Comparison of ENCODE assay signal across 9 mouse cellular contexts in the genomic region with DNA sequence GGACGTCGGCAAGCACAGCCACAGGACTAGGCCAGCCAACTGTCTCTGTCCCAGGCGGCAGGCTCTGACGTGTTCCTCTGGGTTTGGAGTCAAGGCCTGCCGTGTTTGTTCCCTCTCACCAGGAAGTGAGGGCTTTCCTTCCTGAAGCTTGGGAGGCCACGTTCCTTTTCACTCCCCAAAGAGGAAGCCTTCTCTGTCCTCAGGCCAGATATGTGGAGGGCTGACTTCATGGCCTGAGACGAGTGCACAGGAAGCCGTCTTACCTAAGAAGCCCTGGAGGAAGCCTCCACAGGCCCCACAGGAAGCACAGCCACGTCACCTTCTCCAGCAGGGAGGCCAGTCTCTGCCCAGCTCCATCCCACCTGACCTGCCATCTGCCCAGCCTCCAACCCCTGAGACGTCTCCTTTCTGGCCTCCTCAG. TPM values are rescaled to one million over a fixed set of nuclear protein-coding genes. Genes with fewer than 3 reads are reported as not detected.
DNase-seq lines count a peak whose midpoint lies in the region; ATAC-seq and TF ChIP-seq lines count a peak whose summit lies in the region.
"Had no signal": no experiment of that assay in that cellular context is flagged by ENCODE, and none has a peak within 500 bp of the region (broad histone marks: within the 10 kb centered on the region; RNA-seq: fewer than 3 reads in every experiment).

No protein-coding gene starts in this region.

- no peaks in the 10 kb centered on the region for H3K9me3 ChIP-seq in forebrain, embryonic 10.5 days
- H3K9me3 ChIP-seq in forebrain, embryonic 15.5 days: no peaks in the 10 kb centered on the region
- no peaks in the 10 kb centered on the region for H3K9me3 ChIP-seq in embryonic facial prominence, embryonic 14.5 days (ENCODE audit: control insufficient read depth, low read length)
- H3K9me3 ChIP-seq in liver, embryonic 14.5 days (ENCODE audit: control insufficient read depth, low read length): no peaks in the 10 kb centered on the region
- H3K9me3 ChIP-seq: embryonic facial prominence, embryonic 13.5 days had no signal

- no peak for TF ChIP-seq EP300 in liver, embryonic 14.5 days (IDR thresholded peaks at IDR 0.05; ENCODE audit: low read depth)

- H3K4me2 ChIP-seq in forebrain, embryonic 15.5 days (replicated peaks): no peak overlapping the region
- no peak overlapping the region for H3K4me2 ChIP-seq in embryonic facial prominence, embryonic 14.5 days (ENCODE audit: low read depth, low read length)
- H3K4me2 ChIP-seq in liver, embryonic 14.5 days (ENCODE audit: low read depth): no peak overlapping the region
- H3K4me2 ChIP-seq: embryonic facial prominence, embryonic 13.5 days had no signal

- no peak for DNase-seq in forebrain, embryonic 10.5 days (ENCODE audit: extremely low spot score, low spot score)
- DNase-seq in embryonic facial prominence, embryonic 14.5 days (ENCODE audit: low spot score): peak; percentile 53
- peak; percentile 47 for DNase-seq in induced T-regulatory cell, adult 2 months (ENCODE audit: low read depth)
- peak in 2 of 3 experiments; percentile 33 to 35 for DNase-seq in liver, embryonic 14.5 days (ENCODE audit: low read depth in 3 of 3, low spot score in 3 of 3)

- H3K27ac ChIP-seq in forebrain, embryonic 10.5 days: peak overlapping the region; percentile 51
- H3K27ac ChIP-seq in forebrain, embryonic 15.5 days (replicated peaks): no peak overlapping the region
- peak overlapping the region; percentile 42; the same call in 1 of the 2 replicates for H3K27ac ChIP-seq in embryonic facial prominence, embryonic 14.5 days (replicated peaks; ENCODE audit: low read depth, low read length)
- no peak overlapping the region for H3K27ac ChIP-seq in liver, embryonic 14.5 days
- peak overlapping the region; percentile 52 for H3K27ac ChIP-seq in small intestine, adult 2 months (ENCODE audit: insufficient read depth, low read depth, low read length)
- H3K27ac ChIP-seq: embryonic facial prominence, embryonic 13.5 days had no signal

- no peak overlapping the region for H3K9ac ChIP-seq in forebrain, embryonic 15.5 days (replicated peaks)
- no peak overlapping the region for H3K9ac ChIP-seq in embryonic facial prominence, embryonic 14.5 days (ENCODE audit: low read depth, low read length)
- H3K9ac ChIP-seq in liver, embryonic 14.5 days (replicated peaks): no peak overlapping the region
- H3K9ac ChIP-seq: embryonic facial prominence, embryonic 13.5 days had no signal

- H3K4me3 ChIP-seq in forebrain, embryonic 10.5 days: no peak overlapping the region
- H3K4me3 ChIP-seq in forebrain, embryonic 15.5 days: no peak overlapping the region
- H3K4me3 ChIP-seq in embryonic facial prominence, embryonic 14.5 days (ENCODE audit: low read depth, low read length): no peak overlapping the region
- no peak overlapping the region for H3K4me3 ChIP-seq in liver, embryonic 14.5 days (ENCODE audit: insufficient read depth in 1 of 2, low read depth in 2 of 2, low read length in 2 of 2)
- H3K4me3 ChIP-seq in small intestine, adult 2 months (ENCODE audit: low read depth, low read length): 0 out of 2 replicates have a peak overlapping the region, but pooled peaks have one; percentile 6
- H3K4me3 ChIP-seq: embryonic facial prominence, embryonic 13.5 days had no signal

- WGBS in forebrain, embryonic 10.5 days: 73% methylated on average over 10 of the region's 10 CpGs
- 74% methylated on average over 10 of the region's 10 CpGs for WGBS in forebrain, embryonic 15.5 days
- 51% methylated on average over 10 of the region's 10 CpGs for WGBS in embryonic facial prominence, embryonic 14.5 days
- WGBS in liver, embryonic 14.5 days (ENCODE audit: insufficient replicate concordance): 28% methylated on average over 10 of the region's 10 CpGs
- 78% methylated on average over 10 of the region's 10 CpGs for WGBS in small intestine, adult 2 months

- H3K4me1 ChIP-seq in forebrain, embryonic 10.5 days: 0 out of 2 replicates have a peak, but pooled peaks cover 3% of the 10 kb centered on the region
- H3K4me1 ChIP-seq in forebrain, embryonic 15.5 days: no peaks in the 10 kb centered on the region
- no peaks in the 10 kb centered on the region for H3K4me1 ChIP-seq in embryonic facial prominence, embryonic 14.5 days (ENCODE audit: control insufficient read depth, insufficient read depth, low read length)
- peaks cover 8 to 15% of the 10 kb centered on the region in 2 experiments for H3K4me1 ChIP-seq in liver, embryonic 14.5 days (replicated peaks; ENCODE audit: control insufficient read depth in 2 of 2, insufficient read depth in 2 of 2, low read length in 1 of 2)
- peaks cover 9% of the 10 kb centered on the region; the same call in 1 of the 2 replicates for H3K4me1 ChIP-seq in small intestine, adult 2 months (ENCODE audit: control insufficient read depth, insufficient read depth, insufficient read length, low read length)
- H3K4me1 ChIP-seq: embryonic facial prominence, embryonic 13.5 days had no signal

- no peak for TF ChIP-seq CTCF in liver, embryonic 14.5 days (IDR thresholded peaks at IDR 0.05; ENCODE audit: low read depth)
- no peak for TF ChIP-seq CTCF in small intestine, adult 2 months (IDR thresholded peaks at IDR 0.05; ENCODE audit: extremely low read depth, insufficient read length, insufficient replicate concordance, low read depth, low read length)

- no peak for TF ChIP-seq POLR2A in small intestine, adult 2 months (IDR thresholded peaks at IDR 0.05; ENCODE audit: low read depth, low read length)

- no peak for ATAC-seq in forebrain, embryonic 15.5 days (replicated peaks)
- ATAC-seq in embryonic facial prominence, embryonic 14.5 days (ENCODE audit: low read depth): peak; percentile 12; the same call in 1 of the 2 replicates
- ATAC-seq in liver, embryonic 14.5 days (ENCODE audit: insufficient read depth): peak; percentile 57
- ATAC-seq in cerebellum, adult (ENCODE audit: insufficient number of reproducible peaks, low FRiP score, low TSS enrichment): no peak
- ATAC-seq in erythroblast, adult 5-6 weeks (replicated peaks; ENCODE audit: low FRiP score, poor library complexity, severe bottlenecking): no peak

- H3K36me3 ChIP-seq in forebrain, embryonic 10.5 days (replicated peaks): no peaks in the 10 kb centered on the region
- no peaks in the 10 kb centered on the region for H3K36me3 ChIP-seq in forebrain, embryonic 15.5 days
- H3K36me3 ChIP-seq in embryonic facial prominence, embryonic 14.5 days (ENCODE audit: control insufficient read depth, insufficient read depth, low read length): no peaks in the 10 kb centered on the region
- no peaks in the 10 kb centered on the region for H3K36me3 ChIP-seq in liver, embryonic 14.5 days (replicated peaks; ENCODE audit: control insufficient read depth, insufficient read depth, low read depth)
- no peaks in the 10 kb centered on the region for H3K36me3 ChIP-seq in small intestine, adult 2 months (ENCODE audit: control insufficient read depth, insufficient read depth, low read length)
- H3K36me3 ChIP-seq: embryonic facial prominence, embryonic 13.5 days had no signal

- no peaks in the 10 kb centered on the region for H3K27me3 ChIP-seq in forebrain, embryonic 10.5 days (ENCODE audit: poor library complexity, severe bottlenecking)
- H3K27me3 ChIP-seq in forebrain, embryonic 15.5 days: no peaks in the 10 kb centered on the region
- no peaks in the 10 kb centered on the region for H3K27me3 ChIP-seq in embryonic facial prominence, embryonic 14.5 days (replicated peaks; ENCODE audit: control insufficient read depth, insufficient read depth, low read length)
- no peaks in the 10 kb centered on the region for H3K27me3 ChIP-seq in liver, embryonic 14.5 days (ENCODE audit: control insufficient read depth, insufficient read depth, low read length)
- no peaks in the 10 kb centered on the region for H3K27me3 ChIP-seq in small intestine, adult 2 months (ENCODE audit: control insufficient read depth, insufficient read depth, low read length)
- H3K27me3 ChIP-seq: embryonic facial prominence, embryonic 13.5 days had no signal

RNA-seq across cellular contexts. Expression of gene Sik1, which starts 50.2 kb away (rescaled TPM):
- 10.0 and 11.4 TPM in 2 replicates for polyA plus RNA-seq in forebrain, embryonic 10.5 days (2016; fragmentation: Nextera tagmentation; extraction: Ambion mirVana)
- 17.3 and 24.5 TPM in 2 replicates for polyA plus RNA-seq in forebrain, embryonic 15.5 days (2015; fragmentation: Nextera tagmentation; extraction: Ambion mirVana)
- polyA plus RNA-seq in embryonic facial prominence, embryonic 14.5 days (2014; fragmentation: Nextera tagmentation; extraction: Ambion mirVana): 25.1 and 27.8 TPM in 2 replicates
- 2.6 TPM in 2 replicates for polyA plus RNA-seq in liver, embryonic 14.5 days (2012; rRNA removed)
- 3.0 and 3.8 TPM in 2 replicates for polyA plus RNA-seq in liver, embryonic 14.5 days (2014; fragmentation: Nextera tagmentation; extraction: Ambion mirVana)
- polyA plus RNA-seq in small intestine, adult 2 months (2012; rRNA removed): 8.0 and 16.9 TPM in 2 replicates
- 1.5 and 4.2 TPM in 2 replicates for total RNA-seq in erythroblast, adult 5-6 weeks (2015; ENCODE audit: low replicate concordance)
- total RNA-seq in erythroblast, adult 5-6 weeks (2017; ENCODE audit: low replicate concordance): 2.8 and 3.5 TPM in 2 replicates

Comparison
In these comparisons a context has a peak if more than half of its experiments do, and no peak if none do; other contexts are left out.
1. H3K27ac ChIP-seq: peak in forebrain, embryonic 10.5 days (single experiment), embryonic facial prominence, embryonic 14.5 days (single experiment) and small intestine, adult 2 months (single experiment); none in forebrain, embryonic 15.5 days (single experiment) and liver, embryonic 14.5 days (single experiment).
2. ATAC-seq: peak in embryonic facial prominence, embryonic 14.5 days (single experiment) and liver, embryonic 14.5 days (single experiment); none in forebrain, embryonic 15.5 days (single experiment), cerebellum, adult (single experiment) and erythroblast, adult 5-6 weeks (single experiment).